Mouse (Mus musculus) cerebellum, postnatal 36 days (tissue): ENCODE results near the gene Fam49a.
A peak's percentile ranks its signal among the peaks of the same experiment; 100 is the strongest.

Experiments used
- DNase-seq, 2 experiments: peaks; one replicate each; pipeline ENCODE4 v3.0.0; 2021 to 2022; ENCODE audit warnings: mixed read lengths in 2 of 2

Gene Fam49a

GRCm38 (mm10) chr12:12364201-12364600, 102.3 kb downstream of the Fam49a start:
- no peak for DNase-seq

GRCm38 (mm10) chr12:12367423-12367822, 105.5 kb downstream of the Fam49a start:
- DNase-seq: no peak

GRCm38 (mm10) chr12:12373111-12373862, 111.3 kb downstream of the Fam49a start:
- DNase-seq: no peak

DNA sequence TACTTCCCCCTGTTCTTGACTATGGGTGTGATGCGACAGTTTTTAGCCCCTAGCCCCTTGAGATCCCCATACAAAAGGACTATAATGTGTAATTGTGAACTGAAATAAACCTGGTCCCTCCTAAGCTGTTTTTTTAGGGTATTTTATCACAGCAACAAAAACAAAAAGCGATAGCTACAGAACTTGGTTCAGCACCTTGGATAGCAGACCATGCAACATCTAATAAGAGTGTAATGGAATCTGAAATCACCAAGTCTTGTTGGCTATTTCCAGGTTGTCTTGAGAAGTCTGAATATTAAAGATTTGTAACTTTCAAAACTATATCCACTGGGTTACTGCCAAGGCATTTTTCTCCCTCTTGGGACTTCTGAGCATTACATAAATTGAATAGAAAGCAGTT, 117.1 kb downstream of the Fam49a start:
- no peak for DNase-seq

- DNase-seq: no peak
Measured at GRCm38 (mm10) chr12:12389271-12389670, 127.3 kb downstream of the Fam49a start.

- peak; percentile 55 to 70 for DNase-seq
Measured at GRCm38 (mm10) chr12:12396224-12396623, 134.3 kb downstream of the Fam49a start.

GRCm38 (mm10) chr12:12401051-12401465, 139.1 kb downstream of the Fam49a start:
- DNase-seq: peak; percentile 51 to 53

DNA sequence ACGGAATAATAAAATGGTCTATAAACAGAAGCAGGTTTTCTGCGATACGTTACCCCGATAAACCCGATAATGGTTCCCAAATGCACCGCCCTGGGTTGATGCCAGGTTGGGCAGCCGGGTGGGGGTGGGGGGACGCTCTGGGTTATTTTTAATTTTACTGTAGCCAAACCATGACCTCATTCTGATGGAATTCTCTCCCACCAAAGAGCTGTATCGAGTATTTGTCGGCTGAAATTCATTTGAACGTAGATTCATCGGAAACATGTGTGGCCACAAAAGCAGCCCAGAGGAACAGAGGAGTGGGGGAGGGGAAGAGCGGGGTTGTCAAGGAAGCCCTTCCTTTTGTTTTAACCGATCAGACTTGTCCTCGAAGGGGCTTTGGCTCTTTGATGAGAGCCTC, 139.6 kb downstream of the Fam49a start:
- no peak for DNase-seq

GRCm38 (mm10) chr12:12405491-12406110, 143.7 kb downstream of the Fam49a start:
- DNase-seq: no peak

GRCm38 (mm10) chr12:12409044-12409443, 147.1 kb downstream of the Fam49a start:
- no peak for DNase-seq

GRCm38 (mm10) chr12:12412674-12413073, 150.7 kb downstream of the Fam49a start:
- peak; percentile 79 to 82 for DNase-seq

DNA sequence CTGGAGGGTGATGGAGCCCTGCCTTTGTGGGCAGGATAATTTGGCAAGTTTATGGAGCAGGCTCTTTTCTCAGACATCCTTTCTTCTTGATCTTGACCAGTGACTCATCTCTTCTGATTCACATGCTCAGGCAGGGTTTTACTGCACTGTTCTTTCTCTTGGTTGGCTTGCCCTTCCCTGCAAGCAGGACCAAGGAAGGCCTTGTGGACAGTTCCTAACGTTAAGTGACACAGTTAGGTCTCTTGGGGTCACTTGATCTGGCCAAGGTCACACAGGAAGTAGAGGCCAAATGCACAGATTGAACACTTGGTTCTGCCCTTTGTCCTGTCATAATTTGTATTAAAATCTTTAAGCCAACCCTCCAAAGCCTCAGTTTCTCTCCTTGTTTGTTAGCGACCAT, 158.5 kb downstream of the Fam49a start:
- no peak for DNase-seq

GRCm38 (mm10) chr12:12420841-12421579, 159.1 kb downstream of the Fam49a start:
- peak; percentile 78 to 79 for DNase-seq

DNA sequence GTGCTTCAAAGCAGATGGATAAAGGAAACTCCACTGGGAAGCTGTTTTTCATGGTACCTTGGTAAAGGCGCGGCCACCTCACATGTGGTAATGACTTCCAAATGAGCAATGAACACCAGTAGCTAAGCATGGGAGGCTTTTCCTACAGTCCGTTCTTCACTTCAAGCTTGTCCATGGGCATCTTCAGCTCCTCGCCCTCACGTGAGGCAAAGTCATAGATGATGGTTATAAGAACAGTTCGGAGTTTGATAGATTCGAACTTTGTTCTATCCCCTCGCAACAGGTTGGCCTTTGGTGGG, 159.6 kb downstream of the Fam49a start:
- no peak for DNase-seq

GRCm38 (mm10) chr12:12425188-12425587, 163.2 kb downstream of the Fam49a start:
- DNase-seq: no peak

DNA sequence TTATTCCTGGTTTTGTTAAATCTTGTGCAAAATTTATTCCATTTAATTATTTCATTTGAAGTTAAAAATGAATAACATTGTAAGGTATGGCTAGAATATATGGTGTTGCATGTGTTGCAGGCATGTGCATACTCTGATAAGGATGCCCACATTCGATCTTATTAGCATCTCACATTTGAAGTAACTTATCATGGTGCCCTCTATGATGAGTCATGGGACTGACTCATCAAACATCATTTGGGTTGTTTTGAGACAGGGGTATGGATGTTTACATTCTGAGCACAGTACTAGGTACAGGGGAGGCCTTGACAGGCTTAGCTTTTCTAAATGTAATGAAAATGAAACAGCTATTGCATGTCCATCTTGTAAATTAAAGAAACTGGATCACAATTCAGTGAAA, 165.3 kb downstream of the Fam49a start:
- no peak for DNase-seq

GRCm38 (mm10) chr12:12428886-12429285, 166.9 kb downstream of the Fam49a start:
- no peak for DNase-seq
